Mouse (Mus musculus) kidney, postnatal 0 days (tissue): ENCODE results near the gene Smurf2. TPM values are rescaled to one million over a fixed set of nuclear protein-coding genes. Genes with fewer than 3 reads are reported as not detected.

Source experiments
- ATAC-seq: fragments of 200-750 bp; cut with Nextera tagmentation; replicated peaks from 2 replicates; pipeline ENCODE4 v1.8.0; 2017; ENCODE audit warnings: low read depth, moderate number of reproducible peaks, moderate TSS enrichment, moderate library complexity; ENCODE audit not compliant: low FRiP score
- DNase-seq: peaks from one replicate; pipeline ENCODE4 v3.0.0-alpha.2; 2016; ENCODE audit warnings: low spot score
- H3K27ac ChIP-seq: fragments of 300-500 bp; sonication (generic); 2 replicates; pipeline ENCODE4 v1.5.1; 2014; ENCODE audit warnings: mild to moderate bottlenecking
- H3K27me3 ChIP-seq: fragments of 300-500 bp; sonication (generic); 2 replicates; pipeline ENCODE4 v1.6.1; 2014; ENCODE audit warnings: low read length, mixed read lengths; ENCODE audit not compliant: insufficient read depth
- H3K36me3 ChIP-seq: fragments of 300-500 bp; sonication (generic); 2 replicates; pipeline ENCODE4 v1.6.1; 2014; ENCODE audit warnings: low read length, mixed read lengths; ENCODE audit not compliant: insufficient read depth
- H3K4me1 ChIP-seq: fragments of 300-500 bp; sonication (generic); replicated peaks from 2 replicates; pipeline ENCODE4 v1.6.1; 2014; ENCODE audit warnings: antibody characterized with exemption, low read length, mixed read lengths; ENCODE audit not compliant: insufficient read depth
- H3K4me2 ChIP-seq: fragments of 300-500 bp; sonication (generic); 2 replicates; pipeline ENCODE4 v1.6.1; 2014; ENCODE audit warnings: mild to moderate bottlenecking, low read length, moderate library complexity, mixed read lengths
- H3K4me3 ChIP-seq: fragments of 300-500 bp; sonication (generic); replicated peaks from 2 replicates; pipeline ENCODE4 v1.5.1; 2014; ENCODE audit warnings: low read depth, low read length
- H3K9ac ChIP-seq: fragments of 300-500 bp; sonication (generic); 2 replicates; pipeline ENCODE4 v1.6.1; 2014; ENCODE audit warnings: low read depth, low read length
- H3K9me3 ChIP-seq: fragments of 300-500 bp; sonication (generic); replicated peaks from 2 replicates; pipeline ENCODE4 v1.6.1; 2016; ENCODE audit warnings: low read length, inconsistent platforms, mixed read lengths
- CTCF ChIP-seq: IDR thresholded peaks from 2 replicates; pipeline ENCODE4 v1.5.1; 2016; ENCODE audit warnings: antibody characterized with exemption, low read depth, mild to moderate bottlenecking, moderate library complexity
- WGBS: fragments of 180-500 bp; shearing (Covaris S2); extraction: QIAGEN DNeasy Blood & Tissue Kit; methylation state at CpG from one replicate; pipeline ENCODE4 v1.1.7; 2014; 5-methylcytosine and 5-hydroxymethylcytosine counted together
- polyA plus RNA-seq: library from polyadenylated mRNA; unstranded; fragments of >200 nt; fragmentation: Nextera tagmentation; extraction: Ambion mirVana; gene quantifications from 2 replicates; pipeline ENCODE4 v1.2.1, GENCODE M21; 2015

Gene Smurf2
- polyA plus RNA-seq, 1 experiment from 2014 or later = 12.3 TPM

DNA sequence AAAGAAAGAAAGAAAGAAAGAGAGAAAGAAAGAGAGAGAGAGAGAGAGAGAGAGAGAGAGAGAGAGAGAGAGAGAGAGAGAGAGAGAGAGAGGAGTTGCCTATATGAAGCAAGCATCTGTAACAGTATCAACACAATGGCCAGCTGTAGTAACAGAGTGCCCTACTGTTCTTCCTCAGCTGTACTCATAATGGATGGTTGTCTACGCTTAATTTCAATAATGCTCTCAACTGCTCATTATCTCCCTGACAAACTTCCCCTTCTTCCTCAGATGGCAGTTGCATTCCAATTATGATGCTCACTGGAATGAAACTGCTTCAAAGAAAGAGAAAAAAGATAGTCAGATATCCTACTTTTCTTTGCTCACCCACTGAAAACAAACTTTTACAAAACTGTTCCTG, 36.9 kb downstream of the Smurf2 start:
- H3K4me2 ChIP-seq = no peak overlapping the region
- DNase-seq (no peak), ATAC-seq (no peak)
- no peaks in the 10 kb centered on the region for H3K36me3 ChIP-seq
- no peak overlapping the region for H3K4me3 ChIP-seq
- H3K9me3 ChIP-seq = no peaks in the 10 kb centered on the region
- no peaks in the 10 kb centered on the region for H3K4me1 ChIP-seq
- no peak overlapping the region for H3K27ac ChIP-seq
- no peak overlapping the region for H3K9ac ChIP-seq
- no peaks in the 10 kb centered on the region for H3K27me3 ChIP-seq
- TF ChIP-seq CTCF = no peak
- 79% methylated on average over 1 of the region's 1 CpGs for WGBS

DNA sequence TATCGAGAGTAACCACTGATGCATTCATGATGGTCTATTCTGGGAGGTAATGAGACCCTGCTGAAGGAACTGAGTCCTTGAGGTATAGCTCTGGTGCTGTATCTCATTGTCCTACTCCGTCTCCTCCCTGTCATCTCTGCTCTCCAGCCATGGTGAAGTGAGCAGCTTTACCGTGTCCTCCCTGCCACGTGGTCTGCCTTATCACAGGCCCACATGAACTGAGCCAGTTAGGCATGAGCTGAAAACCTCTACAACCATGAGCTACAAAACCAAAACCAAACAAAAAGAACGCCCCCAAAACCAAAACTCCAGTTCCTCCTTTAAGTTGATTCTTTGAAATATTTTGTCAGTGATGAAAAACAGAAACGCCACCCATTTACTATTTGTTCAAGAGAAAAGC, 47.9 kb downstream of the Smurf2 start:
- Histone ChIP-seq H3K27ac (no peak overlapping the region), H3K4me2 (no peak overlapping the region), H3K4me3 (no peak overlapping the region), H3K27me3 (no peaks in the 10 kb centered on the region), H3K36me3 (peaks cover 11% of the 10 kb centered on the region), H3K9me3 (no peaks in the 10 kb centered on the region), H3K9ac (no peak overlapping the region), H3K4me1 (no peaks in the 10 kb centered on the region)
- no peak for TF ChIP-seq CTCF
- WGBS = 84% methylated on average over 6 of the region's 6 CpGs
- ATAC-seq (no peak), DNase-seq (no peak)

DNA sequence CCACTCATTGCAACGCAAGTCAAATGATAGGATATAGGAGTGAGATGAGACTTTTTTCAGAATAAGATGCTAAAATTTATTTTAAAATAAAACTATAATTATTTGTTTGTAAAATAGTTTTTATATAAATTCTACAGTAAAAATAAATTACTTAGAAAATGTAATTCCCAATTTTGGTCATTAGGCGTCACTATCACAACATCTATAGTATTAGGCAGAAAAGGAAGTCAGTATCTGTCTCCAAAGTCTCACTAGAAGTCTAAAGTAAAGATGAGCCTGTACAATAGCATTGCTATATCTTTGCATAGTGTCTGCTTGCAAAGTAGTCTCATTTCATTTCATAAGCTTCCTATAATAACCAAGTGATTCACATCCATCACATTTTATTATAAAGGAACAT, 69.1 kb downstream of the Smurf2 start:
- H3K27me3 ChIP-seq = no peaks in the 10 kb centered on the region
- peak; percentile 84 for DNase-seq
- H3K9me3 ChIP-seq = no peaks in the 10 kb centered on the region
- H3K4me3 ChIP-seq = no peak overlapping the region
- peak; percentile 64 for TF ChIP-seq CTCF
- no peak overlapping the region for H3K9ac ChIP-seq
- H3K27ac ChIP-seq = no peak overlapping the region
- peaks cover 17% of the 10 kb centered on the region for H3K36me3 ChIP-seq
- no peak overlapping the region for H3K4me2 ChIP-seq
- ATAC-seq = no peak
- no peaks in the 10 kb centered on the region for H3K4me1 ChIP-seq
- WGBS = 55% methylated on average over 2 of the region's 2 CpGs

DNA sequence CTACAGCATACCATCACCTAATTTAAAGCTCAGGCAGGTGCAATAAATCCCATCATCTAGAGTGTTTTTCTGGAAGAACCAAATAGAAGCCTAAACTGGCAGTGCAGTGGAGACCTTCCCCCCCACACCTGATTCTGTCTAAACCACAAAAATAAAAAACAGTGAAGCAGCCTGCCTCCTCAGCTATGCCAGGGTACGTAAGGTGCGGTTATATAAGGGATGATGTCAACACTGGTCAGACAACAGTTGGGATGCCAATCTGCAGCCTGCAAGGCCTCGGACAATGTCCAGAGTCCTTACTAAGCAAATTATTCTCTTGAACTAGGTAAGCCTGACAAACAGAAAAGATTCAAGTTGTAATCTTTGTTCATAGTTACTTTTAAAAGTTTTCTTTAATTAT, 78.5 kb downstream of the Smurf2 start:
- no peak for TF ChIP-seq CTCF
- no peaks in the 10 kb centered on the region for H3K9me3 ChIP-seq
- ATAC-seq (no peak), DNase-seq (no peak)
- H3K9ac ChIP-seq = no peak overlapping the region
- no peak overlapping the region for H3K4me3 ChIP-seq
- H3K27ac ChIP-seq = no peak overlapping the region
- WGBS = 91% methylated on average over 3 of the region's 3 CpGs
- H3K4me2 ChIP-seq = no peak overlapping the region
- H3K27me3 ChIP-seq = no peaks in the 10 kb centered on the region
- H3K4me1 ChIP-seq = no peaks in the 10 kb centered on the region
- H3K36me3 ChIP-seq = peaks cover 32% of the 10 kb centered on the region

DNA sequence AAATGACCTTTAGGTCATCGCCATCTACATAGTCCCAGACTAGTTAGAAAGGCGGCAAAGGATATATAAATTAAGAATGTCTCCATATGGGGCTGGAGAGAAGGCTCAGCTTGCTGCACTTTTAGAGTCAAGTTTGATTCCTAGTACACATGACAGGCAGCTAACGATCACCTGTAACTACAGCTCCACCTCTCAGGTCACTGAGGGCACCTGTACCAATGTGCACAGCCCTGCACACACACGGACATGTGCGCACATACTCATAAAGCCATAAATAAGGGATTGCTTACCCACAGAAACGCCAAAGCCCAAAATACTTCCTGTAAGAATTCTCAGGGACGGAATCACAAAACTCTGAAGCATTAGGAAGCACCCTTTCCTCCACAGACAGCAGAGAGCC, 92.4 kb downstream of the Smurf2 start:
- peaks cover 32% of the 10 kb centered on the region for H3K36me3 ChIP-seq
- TF ChIP-seq CTCF = no peak

DNA sequence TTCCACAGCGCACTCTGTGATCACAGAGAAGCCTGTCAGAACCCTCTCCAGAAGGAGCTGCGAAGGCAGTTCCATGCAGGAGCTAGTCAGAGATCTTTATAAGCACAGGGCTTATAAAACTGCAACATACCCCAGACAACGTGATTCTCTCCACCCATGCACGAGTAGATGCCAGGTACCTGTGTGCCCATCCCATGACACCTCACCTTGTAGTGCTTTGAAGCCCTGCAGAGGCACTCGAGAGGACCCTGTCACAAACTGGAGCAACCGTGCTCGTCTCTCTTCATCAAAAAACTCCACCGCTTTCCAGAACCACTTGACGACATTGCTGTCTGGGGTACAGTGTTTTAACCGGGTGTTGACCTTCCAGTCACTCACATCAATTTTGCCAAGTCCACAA, 96.1 kb downstream of the Smurf2 start:
- H3K4me1 ChIP-seq = no peaks in the 10 kb centered on the region
- no peak overlapping the region for H3K4me2 ChIP-seq
- H3K4me3 ChIP-seq = no peak overlapping the region
- no peaks in the 10 kb centered on the region for H3K9me3 ChIP-seq
- no peak for TF ChIP-seq CTCF
- no peak overlapping the region for H3K9ac ChIP-seq
- 94% methylated on average over 10 of the region's 10 CpGs for WGBS
- H3K27me3 ChIP-seq = no peaks in the 10 kb centered on the region
- no peak overlapping the region for H3K27ac ChIP-seq
- peaks cover 45% of the 10 kb centered on the region for H3K36me3 ChIP-seq
- DNase-seq (no peak), ATAC-seq (no peak)

More for the DNA sequence above, 92.4 kb downstream of the Smurf2 start:
- no peaks in the 10 kb centered on the region for H3K27me3 ChIP-seq
- DNase-seq (no peak), ATAC-seq (no peak)
- no peaks in the 10 kb centered on the region for H3K4me1 ChIP-seq
- H3K9ac ChIP-seq = no peak overlapping the region
- H3K9me3 ChIP-seq = no peaks in the 10 kb centered on the region
- no peak overlapping the region for H3K27ac ChIP-seq
- no peak overlapping the region for H3K4me2 ChIP-seq
- H3K4me3 ChIP-seq = no peak overlapping the region
- 90% methylated on average over 7 of the region's 7 CpGs for WGBS

DNA sequence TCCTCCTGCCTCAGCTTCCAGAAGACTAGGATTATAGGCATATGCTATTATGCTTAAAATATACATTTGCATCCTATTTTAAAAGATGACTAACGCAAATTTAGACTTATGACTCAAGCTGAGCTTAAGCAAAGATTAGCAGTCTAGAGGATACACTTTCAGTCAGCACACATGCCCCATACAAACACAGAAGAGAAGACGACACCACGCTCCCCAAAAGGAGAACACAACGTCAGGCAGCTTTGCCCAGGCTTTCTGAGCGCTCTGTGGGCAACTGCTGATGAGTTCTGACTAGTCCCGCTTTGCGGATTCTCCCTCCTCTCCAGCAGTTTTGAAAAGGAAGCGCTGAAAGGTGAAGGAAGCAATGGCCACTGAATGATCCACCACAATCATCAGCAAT, 96.8 kb downstream of the Smurf2 start:
- Histone ChIP-seq H3K27me3 (no peaks in the 10 kb centered on the region), H3K9ac (no peak overlapping the region), H3K27ac (no peak overlapping the region), H3K4me3 (no peak overlapping the region), H3K4me1 (no peaks in the 10 kb centered on the region), H3K36me3 (peaks cover 46% of the 10 kb centered on the region), H3K9me3 (no peaks in the 10 kb centered on the region), H3K4me2 (no peak overlapping the region)
- no peak for TF ChIP-seq CTCF
- WGBS = 97% methylated on average over 8 of the region's 8 CpGs
- DNase-seq = no peak
- no peak for ATAC-seq
